Mouse (Mus musculus) cerebellum, postnatal 36 days (tissue): ENCODE measurements around the gene Tubb5.

Experiments
- DNase-seq, 2 experiments: peaks; one replicate each; pipeline ENCODE4 v3.0.0; 2021 to 2022; ENCODE audit warnings: mixed read lengths in 2 of 2

Tubb5 gene

DNA sequence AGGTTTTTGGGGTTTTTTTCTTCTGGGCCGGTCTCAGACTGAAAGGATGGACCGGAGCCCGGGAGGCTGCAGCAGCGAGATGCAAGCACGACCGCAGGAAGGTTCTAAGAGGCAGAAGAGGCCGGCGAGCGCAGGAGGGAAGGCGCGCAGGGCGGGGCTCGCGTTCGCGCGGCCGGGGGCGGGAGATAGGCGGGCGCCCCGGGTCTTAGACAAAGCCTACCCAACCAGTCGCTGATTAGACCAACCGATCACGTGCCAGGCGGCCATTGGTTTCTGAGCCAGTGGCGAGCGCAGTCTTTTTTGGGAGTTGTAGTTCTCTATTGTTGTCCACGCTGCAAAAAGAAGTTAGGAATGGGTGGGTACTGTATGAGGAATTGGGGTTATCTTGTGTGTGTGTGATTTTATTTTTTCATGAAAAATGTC lies at the start of gene Tubb5:
Gene Tubb5 (minus strand): TSS at position 185 of the 423 bp plus-strand sequence.
- DNase-seq, result peak; percentile 94 to 97

DNA sequence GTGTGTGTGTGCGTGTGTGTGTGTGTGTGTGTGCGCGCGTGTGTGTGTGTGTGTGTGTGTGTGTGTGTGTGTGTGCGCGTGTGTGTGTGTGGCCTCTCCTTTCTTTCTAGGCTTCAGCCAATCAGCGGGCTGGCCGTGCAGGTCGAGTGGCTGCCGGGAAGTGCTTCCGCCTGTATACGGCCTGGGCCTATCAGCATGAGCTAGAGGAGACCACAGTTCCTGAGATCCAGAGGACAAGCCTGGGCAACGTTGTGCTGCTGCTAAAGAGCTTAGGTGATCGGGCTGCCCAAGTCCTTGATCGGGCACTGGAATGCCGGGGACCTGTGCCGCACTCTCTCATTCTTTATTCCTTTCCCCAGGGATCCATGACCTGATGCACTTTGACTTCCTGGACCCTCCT lies 49.6 kb upstream of the Tubb5 start:
- DNase-seq, result no peak

DNA sequence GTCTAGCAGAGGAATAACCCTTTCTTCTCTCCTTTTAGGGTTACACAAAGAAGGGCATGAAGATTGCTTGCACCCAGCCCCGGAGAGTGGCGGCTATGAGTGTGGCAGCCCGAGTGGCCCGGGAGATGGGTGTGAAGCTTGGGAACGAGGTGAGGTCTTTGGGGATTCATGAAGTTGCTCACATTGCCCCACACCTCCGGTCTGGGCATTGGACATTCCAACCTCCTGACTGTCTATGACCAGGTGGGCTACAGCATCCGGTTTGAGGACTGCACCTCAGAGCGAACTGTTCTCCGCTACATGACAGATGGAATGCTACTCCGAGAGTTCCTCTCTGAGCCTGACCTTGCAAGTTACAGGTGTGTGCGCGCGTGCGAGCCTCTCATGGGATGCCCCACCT lies 45.7 kb upstream of the Tubb5 start:
- no peak for DNase-seq

DNA sequence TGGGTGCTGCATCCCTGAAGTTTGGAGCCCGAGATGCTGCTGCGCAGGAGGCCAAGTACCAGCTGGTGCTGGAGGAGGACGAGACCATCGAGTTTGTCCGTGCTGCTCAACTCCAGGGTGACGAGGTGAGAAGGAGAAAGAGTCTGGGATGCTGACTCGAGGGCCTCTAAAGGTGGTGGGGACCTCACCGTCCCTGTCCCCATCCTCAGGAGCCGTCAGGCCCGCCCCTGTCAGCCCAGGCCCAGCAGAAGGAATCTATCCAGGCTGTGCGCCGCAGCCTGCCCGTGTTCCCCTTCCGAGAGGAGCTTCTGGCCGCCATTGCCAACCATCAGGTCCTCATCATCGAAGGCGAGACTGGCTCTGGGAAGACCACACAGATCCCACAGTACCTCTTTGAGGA lies 44.8 kb upstream of the Tubb5 start:
- DNase-seq, result no peak

DNA sequence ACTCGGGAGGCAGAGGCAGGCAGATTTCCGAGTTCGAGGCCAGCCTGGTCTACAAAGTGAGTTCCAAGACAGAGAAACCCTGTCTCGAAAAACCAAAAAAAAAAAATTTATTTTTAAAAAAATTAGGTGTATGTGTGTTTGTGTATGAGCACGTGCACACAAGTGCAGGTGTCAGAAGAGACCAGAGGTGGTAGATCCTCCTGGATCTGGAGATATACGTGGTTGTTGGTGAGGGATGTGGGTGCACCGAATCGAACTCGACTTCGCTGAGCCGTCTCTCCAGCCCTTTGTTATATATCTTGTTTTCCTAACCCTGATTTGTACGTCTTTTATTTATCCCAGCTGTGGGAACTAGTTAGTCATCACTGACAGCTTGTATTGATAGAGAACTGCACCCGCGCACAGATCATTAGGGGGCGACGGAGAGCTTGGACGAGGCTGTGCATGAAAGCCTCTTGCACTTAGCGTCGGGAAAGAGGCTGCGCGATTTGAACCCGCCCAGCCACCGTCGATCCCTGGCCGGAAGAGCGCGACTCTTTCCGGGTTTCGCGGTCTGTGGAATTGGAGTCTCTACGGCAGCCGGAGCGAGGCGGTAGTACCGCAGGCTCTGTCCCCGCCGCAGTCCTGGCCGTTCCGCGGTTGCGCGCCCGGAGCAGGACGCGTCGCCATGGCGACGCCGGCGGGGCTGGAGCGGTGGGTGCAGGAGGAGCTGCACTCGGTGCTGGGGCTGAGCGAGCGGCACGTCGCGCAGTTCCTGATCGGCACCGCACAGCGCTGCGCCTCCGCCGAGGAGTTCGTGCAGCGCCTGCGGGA lies 41.3 kb upstream of the Tubb5 start, which contains the start of gene Dhx16:
Gene Dhx16 (plus strand): TSS at position 575 of the 813 bp plus-strand sequence.
- DNase-seq, result peak; percentile 97 to 98

DNA sequence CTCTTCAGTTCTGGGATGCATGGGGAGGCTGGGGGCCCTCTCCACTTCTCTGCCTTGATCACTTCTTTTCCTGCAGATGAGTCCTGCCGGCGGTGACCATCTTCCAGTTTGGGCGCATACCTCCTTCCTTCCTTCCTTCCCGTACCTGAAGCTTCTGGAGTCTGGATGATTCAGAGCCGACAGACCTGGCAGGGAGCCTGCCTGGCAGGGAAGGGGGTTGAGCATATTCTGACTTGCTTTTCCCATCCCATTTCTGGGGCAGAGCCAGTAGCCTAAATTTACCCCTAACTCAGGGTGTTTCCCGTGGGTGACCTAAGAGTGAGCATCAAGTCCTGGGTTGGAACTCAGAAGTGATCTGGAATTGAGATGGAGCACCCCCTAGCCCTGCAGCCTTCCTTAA lies 36.6 kb upstream of the Tubb5 start:
- peak; percentile 23 to 30 for DNase-seq

DNA sequence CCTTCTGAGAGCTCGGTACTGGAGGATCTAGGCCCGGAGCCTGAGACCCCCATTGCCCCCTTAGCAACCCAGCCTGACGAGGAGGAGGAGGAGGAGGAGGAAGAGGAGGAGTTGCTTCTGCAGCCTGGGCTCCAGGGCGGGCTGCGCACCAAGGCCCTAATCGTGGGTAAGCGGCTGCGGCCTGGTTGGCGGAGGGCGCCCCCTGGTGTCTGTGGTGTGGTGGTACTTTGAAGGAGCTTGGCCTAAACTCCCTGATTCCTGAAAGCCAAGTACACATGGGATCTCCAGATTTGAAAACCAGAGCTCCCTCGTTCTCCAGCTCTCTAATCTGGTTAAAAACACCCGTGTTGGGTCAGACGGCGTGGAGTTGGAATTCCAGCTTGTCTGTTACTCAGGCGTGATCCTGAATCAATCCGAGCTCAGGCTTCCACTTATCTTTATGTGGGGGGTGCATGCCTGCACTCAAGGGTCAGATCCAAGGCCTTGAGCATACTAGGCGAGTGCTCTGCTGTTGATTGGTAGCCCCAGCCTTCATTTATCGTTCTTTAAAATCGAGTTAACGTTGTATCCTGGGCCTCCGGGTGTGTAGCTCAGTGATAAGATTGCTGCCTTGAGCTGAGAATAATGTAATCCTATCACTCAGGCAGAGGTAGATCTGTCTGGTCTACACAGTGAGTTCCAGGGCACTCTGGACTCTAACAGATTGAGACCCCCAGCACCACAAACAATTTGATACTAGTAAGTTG lies 35.8 kb upstream of the Tubb5 start:
- peak; percentile 93 for DNase-seq

DNA sequence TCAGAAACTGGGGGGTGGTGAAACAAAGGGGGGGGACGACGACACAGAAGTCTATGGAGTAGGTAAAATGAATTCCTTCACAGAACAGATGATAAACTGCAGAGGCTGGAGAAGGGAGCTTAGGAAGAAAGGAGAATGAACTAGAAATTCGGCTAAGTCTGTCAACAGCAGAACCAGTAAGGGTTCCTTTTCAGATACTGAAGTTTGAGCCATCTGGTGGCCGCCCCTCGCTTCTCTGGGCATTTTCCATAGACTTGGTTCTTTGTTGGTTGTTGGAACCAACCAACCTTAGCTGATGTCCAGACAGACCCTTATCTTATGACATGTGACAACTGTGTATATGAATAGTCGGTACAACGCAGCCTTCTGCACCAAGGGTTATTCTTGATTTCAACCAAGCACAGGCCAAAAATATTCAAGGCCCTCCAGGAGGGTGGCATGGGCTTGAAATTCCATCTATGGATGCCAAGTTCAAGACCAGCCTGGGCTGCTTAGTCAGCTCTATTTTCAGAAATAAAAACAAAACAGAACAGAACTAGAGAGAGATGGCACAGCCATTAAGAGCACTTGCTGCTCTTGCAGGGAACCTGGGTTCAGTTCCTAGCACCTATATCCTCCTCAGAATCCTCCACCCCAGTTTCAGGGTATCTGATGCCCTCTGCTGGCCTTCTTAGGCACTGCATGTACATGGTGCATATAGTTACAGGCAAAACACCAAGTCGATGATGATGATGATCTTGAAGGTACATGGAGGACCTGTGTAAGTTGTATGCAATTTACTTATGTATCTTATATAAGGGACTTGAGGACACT lies 33.0 kb upstream of the Tubb5 start:
- no peak for DNase-seq

DNA sequence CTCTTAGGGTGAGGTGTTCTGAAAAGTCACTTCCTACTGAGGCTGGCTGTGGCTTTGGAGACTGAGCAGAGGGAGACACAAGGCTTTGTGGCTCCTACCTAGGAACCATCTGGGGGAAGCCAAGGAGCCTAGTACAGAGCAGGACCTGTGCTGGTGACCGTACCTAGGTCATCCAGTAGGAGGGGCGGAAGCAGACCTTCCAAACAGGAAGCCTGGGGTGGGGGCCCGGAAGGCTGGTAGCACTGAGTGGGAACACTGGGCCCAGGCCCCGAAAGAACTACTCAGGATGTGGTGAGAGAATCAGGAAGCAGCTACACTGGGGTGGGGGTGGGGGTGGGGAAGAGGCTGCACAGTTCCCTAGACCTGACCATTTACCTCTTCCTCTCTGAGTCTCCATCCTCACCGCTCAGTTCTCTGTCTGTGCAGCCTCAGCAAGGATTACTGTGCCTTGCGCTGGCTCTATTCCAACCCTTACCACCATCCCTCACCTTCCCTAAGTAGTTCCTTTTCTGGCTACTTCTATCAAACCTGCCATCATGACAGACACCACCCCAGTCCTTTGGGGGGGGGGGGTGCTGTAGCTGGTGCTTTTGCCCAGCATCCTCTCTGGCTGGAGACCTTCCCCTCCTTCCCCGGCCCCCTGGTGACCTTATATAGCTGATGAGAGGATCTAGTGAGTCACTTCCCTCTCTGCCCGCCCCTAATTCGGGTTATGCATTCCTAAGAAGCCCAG lies 32.2 kb upstream of the Tubb5 start:
- no peak for DNase-seq

DNA sequence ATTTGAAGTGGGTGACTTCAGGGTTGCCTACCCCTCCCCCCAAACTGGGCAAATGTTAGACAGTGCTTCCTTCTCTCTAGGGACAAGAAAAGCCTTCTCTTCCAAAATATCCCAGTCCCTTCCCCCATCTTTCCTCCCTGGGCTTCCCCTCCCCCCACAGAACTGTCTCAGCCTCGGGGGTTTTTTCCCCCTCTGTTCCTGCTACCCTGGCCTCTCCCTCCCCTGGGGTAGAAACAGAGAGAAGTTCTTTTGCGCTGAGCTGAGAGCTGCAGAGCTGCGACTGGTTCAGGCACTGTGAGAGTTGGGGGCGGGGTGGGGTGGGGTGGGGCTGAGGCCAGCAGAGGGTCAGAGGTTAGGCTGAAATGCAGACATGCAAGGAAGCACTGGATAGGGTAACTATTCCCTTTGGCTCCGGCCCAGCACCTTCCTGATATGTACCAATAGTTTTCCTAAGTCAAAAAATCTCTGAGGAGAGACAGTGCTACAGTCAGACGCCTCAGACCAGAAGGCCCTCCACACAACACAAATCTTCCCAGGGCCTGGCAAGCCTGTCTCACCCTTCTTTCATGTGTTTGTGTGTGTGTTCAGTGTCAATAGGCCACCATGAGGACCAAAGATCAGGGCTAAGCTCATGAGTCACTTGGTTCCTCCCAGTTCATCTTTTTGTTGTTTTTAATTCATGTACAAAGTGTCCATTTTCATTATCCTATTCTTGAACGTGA lies 31.4 kb upstream of the Tubb5 start:
- DNase-seq, result no peak

DNA sequence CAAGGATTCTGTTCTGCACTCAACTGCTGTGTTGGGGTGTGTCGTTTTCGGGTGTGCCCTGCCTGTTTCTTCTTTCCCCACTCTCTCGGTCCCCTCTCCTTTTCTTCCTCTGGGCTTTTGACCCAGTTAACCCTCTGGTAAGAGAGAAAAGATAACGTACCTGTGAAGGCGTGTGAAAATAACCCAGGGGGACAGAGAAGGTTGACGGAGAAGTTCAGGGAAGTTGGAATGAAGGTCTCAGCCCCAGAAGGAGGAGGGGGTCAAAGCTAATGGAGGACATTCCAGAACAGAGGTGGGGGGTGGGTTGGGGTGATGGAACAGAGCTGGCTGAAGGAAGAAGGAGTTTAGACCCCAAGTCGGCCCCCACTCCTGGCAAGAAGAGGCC lies 30.8 kb upstream of the Tubb5 start:
- DNase-seq, result no peak

DNA sequence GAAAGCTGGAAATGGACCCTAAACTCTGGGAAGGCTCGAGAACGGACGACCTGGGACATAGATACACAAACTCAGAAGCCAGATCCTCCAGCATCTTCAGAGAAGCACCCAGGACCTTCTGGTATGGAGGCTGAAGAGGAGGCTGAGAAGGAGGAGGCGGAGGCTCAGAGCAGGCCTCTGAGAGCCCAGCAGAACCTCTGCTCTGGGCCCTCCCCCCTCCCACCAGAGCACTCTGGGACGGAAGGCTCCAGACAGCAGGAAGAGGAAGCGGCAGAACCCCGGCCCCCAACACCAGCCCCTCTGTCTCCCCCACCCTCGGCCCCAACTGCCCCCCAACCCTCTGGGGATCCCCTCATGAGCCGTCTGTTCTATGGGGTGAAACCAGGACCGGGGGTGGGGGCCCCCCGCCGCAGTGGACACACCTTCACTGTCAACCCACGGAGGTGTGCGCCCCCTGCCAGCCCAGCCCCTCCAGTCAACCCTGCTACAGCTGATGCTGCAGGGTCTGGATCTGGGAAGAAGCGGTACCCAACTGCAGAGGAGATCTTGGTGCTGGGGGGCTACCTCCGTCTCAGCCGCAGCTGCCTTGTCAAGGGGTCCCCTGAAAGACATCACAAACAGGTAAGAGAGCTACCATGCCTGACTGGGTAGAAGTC lies 30.2 kb upstream of the Tubb5 start:
- no peak for DNase-seq

DNA sequence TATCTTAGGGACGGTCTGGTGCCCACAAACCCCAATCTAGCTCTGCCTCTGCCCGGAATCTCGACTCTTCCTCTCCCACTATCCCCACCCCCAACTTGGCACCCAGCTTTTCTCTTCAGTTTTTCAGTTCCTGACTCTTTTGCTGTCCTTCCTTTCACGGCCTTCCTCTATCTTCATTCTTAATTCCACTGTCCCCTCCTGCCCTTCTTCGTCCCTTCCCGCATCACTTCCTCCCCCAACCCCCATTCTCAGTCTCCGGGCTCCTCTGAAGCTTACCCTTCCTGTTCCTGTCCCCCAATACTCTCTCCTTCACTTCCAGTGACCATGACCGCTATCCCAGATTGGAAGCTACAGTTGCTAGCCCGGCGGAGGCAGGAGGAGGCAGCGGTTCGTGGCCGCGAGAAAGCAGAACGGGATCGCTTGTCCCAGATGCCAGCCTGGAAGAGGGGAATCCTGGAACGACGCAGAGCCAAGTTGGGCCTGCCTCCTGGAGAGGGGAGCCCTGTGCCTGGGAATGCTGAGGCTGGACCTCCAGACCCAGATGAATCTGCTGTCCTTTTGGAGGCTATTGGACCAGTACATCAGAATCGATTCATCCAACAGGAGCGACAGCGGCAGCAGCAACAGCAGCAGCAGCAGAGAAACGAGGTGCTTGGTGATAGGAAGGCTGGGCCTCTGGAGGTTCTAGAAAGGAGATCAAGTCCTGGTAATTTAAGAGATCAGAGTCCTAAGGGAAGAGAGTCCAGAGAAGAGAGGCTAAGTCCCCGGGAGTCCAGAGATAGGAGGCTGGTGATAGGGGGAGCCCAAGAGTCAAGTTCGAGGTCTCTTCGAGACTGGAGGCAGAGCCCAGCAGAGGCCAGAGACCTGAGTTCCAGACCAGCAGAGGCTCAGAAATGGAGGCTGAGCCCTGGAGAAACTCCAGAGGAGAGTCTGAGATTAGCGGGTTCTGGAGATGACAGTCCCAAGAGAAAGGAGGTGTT lies 29.1 kb upstream of the Tubb5 start:
- no peak for DNase-seq

DNA sequence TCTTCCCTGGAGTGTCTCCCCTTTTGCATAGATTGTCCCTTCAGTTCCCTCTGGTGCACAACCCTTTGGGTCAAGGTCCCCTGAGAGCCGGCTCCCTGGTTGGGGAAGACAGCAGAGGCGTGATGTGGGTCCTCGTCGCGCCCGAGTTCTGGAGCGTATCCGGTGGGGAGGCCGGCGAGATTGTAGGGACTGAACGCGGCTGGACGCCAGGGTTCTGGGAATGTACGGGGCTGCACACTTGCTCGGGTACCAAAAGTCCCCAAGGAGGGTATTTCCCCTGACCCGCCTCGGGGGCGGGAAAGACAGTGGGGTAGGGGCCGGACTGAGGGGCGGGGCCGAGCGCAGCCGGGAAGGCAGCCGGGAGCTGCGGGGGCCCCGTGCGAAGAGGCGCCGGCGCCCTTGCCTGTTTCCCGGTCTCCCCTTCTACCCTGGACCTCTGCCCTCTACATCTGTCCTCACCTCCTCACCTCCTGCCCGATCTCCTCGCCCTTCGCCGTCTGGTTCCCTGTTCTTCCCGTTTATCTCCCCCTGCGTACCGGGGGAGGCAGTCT lies 28.2 kb upstream of the Tubb5 start:
- DNase-seq, result peak; percentile 18 to 29

DNA sequence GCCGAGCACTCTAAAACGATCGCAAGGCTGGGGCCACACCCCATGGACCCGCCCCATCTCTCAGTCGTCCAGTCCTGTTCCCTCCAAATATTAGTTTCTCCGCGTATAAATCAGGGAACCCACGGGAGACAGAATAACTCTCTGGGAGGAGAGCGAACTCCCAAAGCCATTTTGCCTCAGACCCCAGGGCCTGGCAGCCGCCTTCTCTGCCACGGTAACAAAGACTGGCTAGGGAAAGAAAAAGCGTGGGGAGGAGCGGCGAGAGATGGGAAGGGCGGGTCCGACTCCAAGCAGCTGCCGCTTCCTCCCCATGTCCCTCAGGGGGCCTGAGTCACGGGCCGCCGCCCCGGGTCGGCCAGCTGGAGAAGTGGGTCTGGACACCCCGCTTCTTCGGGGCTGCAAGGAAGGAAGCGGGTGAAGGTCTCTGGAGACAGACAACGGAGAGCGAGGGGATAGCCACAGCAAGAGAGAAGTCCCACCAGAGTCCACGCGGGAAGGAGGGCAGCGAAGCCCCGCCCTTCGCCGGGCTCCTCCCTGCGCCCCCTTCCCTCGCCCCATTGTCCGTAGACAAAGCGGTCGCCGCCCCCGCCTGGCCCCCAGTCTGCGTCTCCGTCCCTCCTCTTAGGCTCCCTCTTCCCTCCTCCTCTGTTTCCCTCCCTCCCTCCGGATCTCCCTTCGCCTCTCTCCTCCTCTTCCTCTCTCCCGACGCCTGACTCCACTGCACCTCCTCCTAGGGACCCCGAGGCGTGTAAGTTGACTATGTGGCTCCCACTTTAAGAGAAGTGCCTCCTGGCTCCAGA lies 27.6 kb upstream of the Tubb5 start, which contains the start of gene Ppp1r18:
Gene Ppp1r18 (plus strand): TSS at position 113 of the 800 bp plus-strand sequence.
- DNase-seq, result no peak

DNA sequence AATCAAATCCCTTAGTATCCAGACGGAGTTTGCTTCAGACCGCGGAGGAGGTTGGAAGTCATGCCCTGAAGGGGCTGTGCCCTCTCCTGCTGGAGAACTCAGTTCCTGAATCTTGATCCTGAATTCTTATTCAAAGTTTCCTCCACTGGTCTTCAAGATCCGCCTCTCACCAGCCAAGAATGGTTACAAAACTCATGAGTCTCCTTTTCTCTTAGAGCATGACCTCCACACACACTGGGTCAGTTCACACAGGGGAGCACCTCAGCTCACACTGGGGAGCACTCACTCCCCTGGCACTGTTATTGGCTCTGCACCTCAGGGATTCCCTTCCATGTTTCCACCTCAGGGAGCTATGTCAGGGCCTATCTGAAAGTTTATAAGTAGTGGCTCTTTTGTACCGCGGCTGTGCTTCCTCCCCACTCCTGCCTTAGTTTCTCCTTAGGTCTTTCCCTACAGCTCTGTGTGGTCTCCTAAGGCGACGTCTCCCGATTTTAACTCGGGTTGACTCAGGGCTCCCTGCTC lies 26.8 kb upstream of the Tubb5 start:
- no peak for DNase-seq

DNA sequence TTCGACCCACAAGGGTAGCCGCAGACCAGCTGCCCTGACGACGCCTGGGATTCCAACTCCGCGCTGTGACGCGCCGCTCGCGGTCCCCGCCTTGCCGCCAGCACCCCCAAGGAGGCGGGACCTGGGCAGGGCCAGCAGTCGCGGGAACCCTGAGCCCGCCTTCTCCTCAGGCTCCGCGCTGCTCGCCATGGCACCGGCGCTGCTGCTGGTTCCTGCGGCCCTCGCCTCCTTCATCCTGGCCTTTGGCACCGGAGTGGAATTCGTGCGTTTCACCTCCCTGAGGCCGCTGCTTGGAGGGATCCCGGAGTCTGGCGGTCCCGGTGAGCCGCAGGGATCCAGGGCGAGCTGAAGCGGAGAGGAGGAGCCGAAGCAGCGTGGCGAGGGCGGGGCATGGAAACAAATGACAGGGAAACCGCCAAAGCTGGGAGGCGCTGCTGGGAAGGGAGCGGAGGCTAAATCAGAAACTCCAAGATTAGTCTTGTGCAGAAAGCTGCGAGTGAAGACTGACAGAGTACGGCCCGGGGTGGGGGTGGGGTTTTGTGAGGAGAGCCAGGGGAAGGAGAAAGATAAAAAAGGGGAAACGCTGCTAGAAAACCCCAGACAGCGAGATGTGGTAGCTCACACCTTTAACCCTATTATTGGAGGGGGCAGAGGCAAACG lies 23.2 kb upstream of the Tubb5 start, which contains the start of gene Nrm:
Gene Nrm (plus strand): TSS at position 121 of the 660 bp plus-strand sequence.
- peak; percentile 87 to 89 for DNase-seq

DNA sequence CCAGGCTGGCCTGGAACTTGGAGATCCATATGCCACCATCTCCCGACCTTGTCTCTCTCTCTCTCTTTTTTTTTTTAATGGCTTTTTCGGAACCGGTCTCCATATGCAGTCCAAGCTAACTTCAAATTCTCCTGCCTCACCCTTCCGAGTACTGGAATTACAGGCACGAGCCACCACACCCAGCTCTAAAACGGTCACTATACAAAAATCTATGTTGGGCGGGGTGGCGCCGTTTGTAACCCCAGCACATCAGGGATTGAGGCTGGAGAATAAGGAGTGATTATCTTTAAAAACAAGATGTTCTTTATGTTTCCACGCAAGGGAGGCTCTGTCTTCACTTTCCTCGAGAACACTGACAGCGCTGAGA lies 22.7 kb upstream of the Tubb5 start:
- DNase-seq, result no peak
